Mouse (Mus musculus) hindbrain, embryonic 14.5 days (tissue): ENCODE data around the gene Txnrd3. TPM values are rescaled to one million over a fixed set of nuclear protein-coding genes. Genes with fewer than 3 reads are reported as not detected.

Source experiments
- ATAC-seq: fragments of 200-750 bp; cut with Nextera tagmentation; 2 replicates; pipeline ENCODE4 v1.8.0; 2017; ENCODE audit warnings: moderate number of reproducible peaks, mild to moderate bottlenecking, moderate TSS enrichment, moderate library complexity; ENCODE audit not compliant: low FRiP score
- DNase-seq: peaks from one replicate; pipeline ENCODE4 v3.0.0-alpha.2; 2015; ENCODE audit warnings: low spot score
- H3K27ac ChIP-seq: fragments of 300-500 bp; sonication (generic); 2 replicates; pipeline ENCODE4 v1.5.1; 2014; ENCODE audit warnings: mild to moderate bottlenecking, moderate library complexity
- H3K27me3 ChIP-seq: fragments of 300-500 bp; sonication (generic); 2 replicates; pipeline ENCODE4 v1.6.1; 2014; ENCODE audit warnings: mild to moderate bottlenecking, low read length, mixed read lengths; ENCODE audit not compliant: control insufficient read depth, insufficient read depth
- H3K36me3 ChIP-seq: fragments of 300-500 bp; sonication (generic); replicated peaks from 2 replicates; pipeline ENCODE4 v1.6.1; 2014; ENCODE audit not compliant: control insufficient read depth, insufficient read depth
- H3K4me1 ChIP-seq: fragments of 300-500 bp; sonication (generic); replicated peaks from 2 replicates; pipeline ENCODE4 v1.6.1; 2014; ENCODE audit warnings: antibody characterized with exemption, low read length, mixed read lengths; ENCODE audit not compliant: control insufficient read depth, insufficient read depth
- H3K4me2 ChIP-seq: fragments of 300-500 bp; sonication (generic); replicated peaks from 2 replicates; pipeline ENCODE4 v1.6.1; 2014; ENCODE audit warnings: mild to moderate bottlenecking, moderate library complexity
- H3K4me3 ChIP-seq: fragments of 300-500 bp; sonication (generic); replicated peaks from 2 replicates; pipeline ENCODE4 v1.5.1; 2014; ENCODE audit warnings: mild to moderate bottlenecking, low read length
- H3K9ac ChIP-seq: fragments of 300-500 bp; sonication (generic); 2 replicates; pipeline ENCODE4 v1.6.1; 2014
- H3K9me3 ChIP-seq: fragments of 300-500 bp; sonication (generic); 2 replicates; pipeline ENCODE4 v1.6.1; 2016; ENCODE audit warnings: low read length; ENCODE audit not compliant: control insufficient read depth
- WGBS: fragments of 180-500 bp; shearing (Covaris S2); extraction: QIAGEN DNeasy Blood & Tissue Kit; methylation state at CpG from one replicate; pipeline ENCODE4 v1.1.7; 2014; 5-methylcytosine and 5-hydroxymethylcytosine counted together
- polyA plus RNA-seq: library from polyadenylated mRNA; unstranded; fragments of >200 nt; fragmentation: Nextera tagmentation; extraction: Ambion mirVana; gene quantifications from 2 replicates; pipeline ENCODE4 v1.2.1, GENCODE M21; 2014

The Txnrd3 gene
- polyA plus RNA-seq, 1 experiment from 2014 or later: 16.0 TPM

DNA sequence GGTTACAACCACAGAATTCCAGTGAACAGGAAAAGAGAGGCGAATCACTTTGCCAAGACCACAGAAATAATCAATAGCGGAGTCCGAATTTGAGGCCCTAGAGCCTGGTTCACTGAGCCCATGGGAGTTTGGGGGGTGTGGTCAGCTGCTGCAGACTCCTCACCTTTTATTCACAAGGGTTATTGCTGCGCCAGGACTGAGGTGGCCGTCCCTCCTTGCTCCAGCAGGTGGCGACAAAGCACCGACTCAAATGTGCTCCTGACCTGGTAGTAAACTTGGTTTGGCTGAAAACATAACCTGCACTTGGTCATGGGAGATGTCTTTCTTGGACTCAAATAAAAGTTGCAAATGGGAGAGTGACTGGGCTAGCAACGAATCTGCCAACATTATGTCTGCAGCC, 36.4 kb downstream of the Txnrd3 start:
- Histone ChIP-seq H3K4me1 (no peaks in the 10 kb centered on the region), H3K4me2 (no peak overlapping the region), H3K9ac (no peak overlapping the region), H3K36me3 (peaks cover 7% of the 10 kb centered on the region; the same call in 1 of the 2 replicates), H3K27ac (no peak overlapping the region), H3K4me3 (no peak overlapping the region), H3K9me3 (no peaks in the 10 kb centered on the region), H3K27me3 (no peaks in the 10 kb centered on the region)
- 10% methylated on average over 8 of the region's 8 CpGs for WGBS
- DNase-seq (peak; percentile 86), ATAC-seq (peak; percentile 55)

DNA sequence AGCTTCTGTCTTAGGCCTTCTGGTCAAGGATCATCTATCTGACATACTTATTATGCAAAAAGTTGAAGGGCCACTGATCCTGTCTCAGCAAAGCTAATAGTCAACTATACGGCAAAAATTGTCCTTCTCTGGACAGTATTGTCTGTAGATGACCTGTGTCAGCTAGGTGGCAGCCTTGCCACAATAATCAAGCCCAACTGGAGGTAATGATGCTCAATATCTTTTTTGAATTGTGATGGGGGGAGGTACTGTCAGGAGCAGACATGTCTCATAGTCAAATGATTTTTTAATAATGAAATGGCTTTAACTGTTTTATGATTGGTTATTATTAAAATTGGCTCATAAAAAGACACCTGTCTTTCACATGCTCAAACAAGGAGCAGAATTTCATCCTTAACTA, 40.4 kb downstream of the Txnrd3 start:
- DNase-seq (peak; percentile 57), ATAC-seq (no peak)
- H3K36me3 ChIP-seq: no peaks in the 10 kb centered on the region
- no peak overlapping the region for H3K27ac ChIP-seq
- H3K27me3 ChIP-seq: no peaks in the 10 kb centered on the region
- no peak overlapping the region for H3K4me2 ChIP-seq
- no peaks in the 10 kb centered on the region for H3K4me1 ChIP-seq
- no peaks in the 10 kb centered on the region for H3K9me3 ChIP-seq
- 62% methylated on average over 1 of the region's 1 CpGs for WGBS
- H3K4me3 ChIP-seq: no peak overlapping the region
- no peak overlapping the region for H3K9ac ChIP-seq

DNA sequence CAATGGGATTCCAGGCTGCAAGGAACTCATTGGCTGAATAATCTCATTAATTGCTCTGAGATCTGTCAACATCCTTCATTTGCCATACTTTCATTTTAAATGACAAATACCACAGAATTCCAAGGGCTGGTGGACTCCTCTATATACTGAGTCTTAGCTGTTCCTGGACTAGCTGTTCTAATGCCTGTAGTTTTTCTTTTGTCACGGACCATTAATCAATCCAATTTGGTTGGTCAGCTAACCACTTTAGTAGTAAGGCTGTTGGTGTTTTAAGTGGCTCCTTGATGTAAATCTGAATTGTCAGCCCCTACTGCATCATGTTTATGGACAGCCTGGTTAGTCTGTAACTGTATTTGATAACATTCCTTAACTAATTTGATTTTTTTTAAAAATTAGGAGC, 43.3 kb downstream of the Txnrd3 start:
- H3K4me3 ChIP-seq: no peak overlapping the region
- no peak overlapping the region for H3K9ac ChIP-seq
- no peaks in the 10 kb centered on the region for H3K9me3 ChIP-seq
- 85% methylated on average over 1 of the region's 1 CpGs for WGBS
- H3K4me1 ChIP-seq: no peaks in the 10 kb centered on the region
- H3K27ac ChIP-seq: no peak overlapping the region
- H3K4me2 ChIP-seq: no peak overlapping the region
- no peaks in the 10 kb centered on the region for H3K36me3 ChIP-seq
- H3K27me3 ChIP-seq: no peaks in the 10 kb centered on the region
- no peak for ATAC-seq
- DNase-seq: no peak

DNA sequence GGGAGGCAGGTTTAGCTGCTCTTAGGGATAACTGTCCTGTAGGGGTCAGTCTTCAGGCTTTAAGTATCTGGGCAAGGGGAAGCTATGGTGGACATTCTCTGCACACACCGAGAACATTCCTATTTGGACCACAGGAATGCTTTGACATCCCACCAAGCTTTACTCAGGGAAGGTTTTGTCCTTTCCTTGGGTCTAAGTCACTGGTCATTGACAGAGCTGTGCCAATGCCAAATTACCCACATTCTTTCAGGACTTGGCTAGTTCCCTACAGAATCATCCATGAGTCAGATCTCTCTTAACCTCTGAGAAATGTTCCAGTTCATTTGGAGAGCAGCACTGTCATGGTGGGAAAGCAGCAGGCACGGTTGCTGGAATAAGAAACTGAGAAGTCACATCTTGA, 62.8 kb downstream of the Txnrd3 start:
- ATAC-seq (no peak), DNase-seq (no peak)
- H3K36me3 ChIP-seq: no peaks in the 10 kb centered on the region
- H3K4me1 ChIP-seq: no peaks in the 10 kb centered on the region
- H3K27ac ChIP-seq: no peak overlapping the region
- WGBS: 87% methylated on average over 2 of the region's 2 CpGs
- no peak overlapping the region for H3K4me3 ChIP-seq
- no peaks in the 10 kb centered on the region for H3K27me3 ChIP-seq
- no peaks in the 10 kb centered on the region for H3K9me3 ChIP-seq
- H3K4me2 ChIP-seq: no peak overlapping the region
- H3K9ac ChIP-seq: no peak overlapping the region

DNA sequence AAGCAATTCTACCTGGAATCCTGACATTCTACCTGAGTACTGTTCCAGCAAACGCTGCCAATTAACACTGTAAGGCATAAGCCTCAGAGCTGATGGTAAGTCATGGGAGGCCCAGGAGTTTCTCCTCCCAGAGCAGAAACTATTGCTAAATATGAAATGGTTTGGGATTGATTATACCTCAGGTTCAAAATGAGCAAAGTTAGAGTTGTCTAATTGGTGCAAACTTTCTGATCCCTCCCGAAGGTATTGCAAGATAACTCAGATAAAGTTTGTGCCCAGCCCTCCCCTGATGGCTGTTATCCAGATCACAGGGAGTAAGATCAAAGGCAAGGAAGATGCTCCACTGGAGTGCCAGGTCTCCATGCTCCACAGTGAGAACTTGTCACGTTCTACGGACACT, 63.5 kb downstream of the Txnrd3 start, which contains the start of gene Vmn1r40:
Gene Vmn1r40 (plus strand): TSS at position 301 of the 400 bp plus-strand sequence.
- no peak for ATAC-seq
- DNase-seq: no peak
- Histone ChIP-seq H3K4me2 (no peak within 1 kb of the TSS), H3K27ac (no peak within 1 kb of the TSS), H3K4me3 (no peak within 1 kb of the TSS), H3K4me1 (no peaks in the 10 kb centered on the region), H3K9ac (no peak within 1 kb of the TSS), H3K27me3 (no peaks in the 10 kb centered on the region), H3K36me3 (no peaks in the 10 kb centered on the region), H3K9me3 (no peaks in the 10 kb centered on the region)
- WGBS: 87% methylated on average over 4 of the region's 4 CpGs

DNA sequence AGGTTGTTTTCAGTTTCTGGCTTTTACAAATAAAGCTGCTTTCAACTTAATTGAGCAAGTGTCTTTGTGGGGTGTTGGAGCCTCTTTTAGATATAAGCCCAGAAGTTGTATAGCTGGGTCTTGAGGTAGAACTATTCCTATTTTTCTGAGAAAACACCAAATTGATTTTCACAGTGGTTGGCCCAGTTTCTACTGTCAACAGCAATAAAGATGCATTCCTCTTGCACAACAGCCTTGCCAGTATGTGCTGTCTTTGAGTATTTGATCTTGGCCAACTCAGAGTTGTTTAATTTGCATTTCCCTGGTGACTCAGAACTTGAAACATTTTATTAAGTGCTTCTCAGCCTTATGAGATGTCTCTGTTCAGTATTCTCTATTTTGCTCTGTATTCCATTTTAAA, 74.3 kb downstream of the Txnrd3 start:
- ATAC-seq (no peak), DNase-seq (no peak)
- Histone ChIP-seq H3K27me3 (no peaks in the 10 kb centered on the region), H3K4me2 (no peak overlapping the region), H3K27ac (no peak overlapping the region), H3K9me3 (no peaks in the 10 kb centered on the region), H3K4me3 (no peak overlapping the region), H3K4me1 (no peaks in the 10 kb centered on the region), H3K9ac (no peak overlapping the region), H3K36me3 (no peaks in the 10 kb centered on the region)

Other genes starting within 250 kb of the Txnrd3 start
- 175 and 176 TPM in 2 replicates for gene Chchd6, start 48.3 kb upstream of the Txnrd3 start, polyA plus RNA-seq
- not detected in 2 replicates for gene Vmn1r40, start 63.6 kb downstream of the Txnrd3 start, polyA plus RNA-seq
- gene Vmn1r41, start 96.8 kb downstream of the Txnrd3 start, polyA plus RNA-seq: not detected in 2 replicates
- gene Vmn1r42, start 232.4 kb downstream of the Txnrd3 start, polyA plus RNA-seq: not detected in 2 replicates
- gene Vmn1r43, start 232.4 kb downstream of the Txnrd3 start, polyA plus RNA-seq: not detected in 2 replicates
- gene Vmn1r44, start 239.7 kb downstream of the Txnrd3 start, polyA plus RNA-seq: not detected in 2 replicates